Mouse (Mus musculus): Measurements from ENCODE around the gene Naa80. TPM values are rescaled to one million over a fixed set of nuclear protein-coding genes. Genes with fewer than 3 reads are reported as not detected.
A peak's percentile ranks its signal among the peaks of the same experiment; 100 is the strongest.

Naa80 gene
- polyA plus RNA-seq, 1 experiment from 2014 or later = 14.7 TPM

DNA sequence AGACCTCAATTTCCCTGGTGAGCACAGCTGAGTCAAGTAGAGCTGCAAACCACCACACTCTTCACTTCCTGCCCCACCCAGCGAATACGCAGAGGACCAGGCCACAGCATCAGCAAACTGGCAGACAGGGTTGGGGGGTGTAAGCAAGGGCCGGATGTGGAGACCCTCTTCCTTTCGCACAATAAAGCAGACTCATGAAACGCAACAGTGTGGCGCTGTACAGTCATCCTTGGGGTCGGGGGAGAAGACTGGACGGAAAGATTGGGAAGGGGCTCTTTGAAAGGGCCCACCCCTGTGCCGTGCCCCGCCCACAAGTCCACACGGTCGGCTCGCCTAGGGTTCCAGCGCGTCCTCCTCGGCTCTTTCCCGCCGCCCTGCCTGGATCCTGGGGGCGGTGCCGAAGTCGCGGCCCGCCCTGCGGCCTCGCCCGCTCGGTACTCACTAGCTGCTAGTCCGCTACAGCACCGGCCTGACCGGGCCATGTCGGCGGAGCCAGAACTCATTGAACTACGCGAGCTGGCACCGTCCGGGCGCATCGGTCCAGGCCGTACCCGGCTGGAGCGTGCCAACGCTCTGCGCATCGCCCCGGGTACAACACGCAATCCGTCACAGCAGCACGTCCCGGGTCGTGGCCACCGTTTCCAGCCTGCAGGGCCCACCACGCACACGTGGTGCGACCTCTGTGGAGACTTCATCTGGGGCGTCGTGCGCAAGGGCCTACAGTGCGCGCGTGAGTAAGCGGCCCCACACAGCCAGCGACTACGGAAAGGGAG is 27.4 kb upstream of the Naa80 start, which contains the start of gene Rassf1:
TSS of gene Rassf1 (plus strand) at position 439 of the 773 bp plus-strand sequence.
- H3K27ac ChIP-seq (ENCODE audit: low read depth) = peak within 1 kb of the TSS; percentile 82
- no peaks in the 10 kb centered on the region for H3K9me3 ChIP-seq (ENCODE audit: low read depth, low read length)
- under 1% methylated on average over 63 of the region's 63 CpGs for WGBS
- DNase-seq (peak; percentile 89), ATAC-seq (ENCODE audit: insufficient read depth) (peak; percentile 48)
- peak within 1 kb of the TSS; percentile 60 for H3K4me3 ChIP-seq (ENCODE audit: low read depth, low read length)
- H3K9ac ChIP-seq = peak within 1 kb of the TSS; percentile 75
- H3K36me3 ChIP-seq (ENCODE audit: insufficient read depth) = 0 out of 2 replicates have a peak, but pooled peaks cover 2% of the 10 kb centered on the region
- no peak for TF ChIP-seq CTCF (IDR thresholded peaks at IDR 0.05; ENCODE audit: low read depth)
- peak within 1 kb of the TSS; percentile 97 for H3K4me2 ChIP-seq
- H3K4me1 ChIP-seq (ENCODE audit: insufficient read depth) = peaks cover 32% of the 10 kb centered on the region
- H3K27me3 ChIP-seq (ENCODE audit: insufficient read depth, low read length) = no peaks in the 10 kb centered on the region

DNA sequence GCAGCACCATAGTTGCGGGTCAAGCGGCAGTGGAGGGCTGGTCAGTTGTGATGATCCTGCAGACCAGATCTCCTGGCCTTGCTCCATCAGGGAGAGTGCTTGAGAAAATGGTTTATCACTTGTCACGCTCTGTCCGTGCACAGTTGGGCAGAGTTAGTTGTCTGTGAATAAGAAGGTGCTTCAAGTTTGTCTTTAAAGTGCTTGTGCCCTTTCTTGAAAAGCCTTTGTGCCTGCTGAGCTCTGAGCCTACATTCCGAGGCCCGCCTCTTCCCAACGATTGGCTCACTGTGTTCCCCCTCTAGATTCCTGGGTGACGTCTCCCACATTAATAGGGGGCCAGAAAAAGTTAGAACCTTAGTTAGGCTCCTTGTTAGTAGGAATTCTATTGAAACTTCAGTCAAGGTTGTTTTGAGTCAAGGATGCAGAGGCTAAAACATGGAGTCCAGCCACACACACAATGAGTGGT is 26.8 kb upstream of the Naa80 start:
- Histone ChIP-seq H3K27me3 (ENCODE audit: insufficient read depth, low read length) (no peaks in the 10 kb centered on the region), H3K36me3 (ENCODE audit: insufficient read depth) (peaks cover 8% of the 10 kb centered on the region; the same call in 1 of the 2 replicates), H3K4me3 (ENCODE audit: low read depth, low read length) (peak overlapping the region; percentile 60), H3K9me3 (ENCODE audit: low read depth, low read length) (no peaks in the 10 kb centered on the region), H3K9ac (peak overlapping the region; percentile 75), H3K27ac (ENCODE audit: low read depth) (peak overlapping the region; percentile 82), H3K4me2 (peak overlapping the region; percentile 97), H3K4me1 (ENCODE audit: insufficient read depth) (peaks cover 35% of the 10 kb centered on the region)
- WGBS = 4% methylated on average over 8 of the region's 8 CpGs
- no peak for TF ChIP-seq CTCF (IDR thresholded peaks at IDR 0.05; ENCODE audit: low read depth)
- DNase-seq = peak; percentile 71
- no peak for ATAC-seq (ENCODE audit: insufficient read depth)

DNA sequence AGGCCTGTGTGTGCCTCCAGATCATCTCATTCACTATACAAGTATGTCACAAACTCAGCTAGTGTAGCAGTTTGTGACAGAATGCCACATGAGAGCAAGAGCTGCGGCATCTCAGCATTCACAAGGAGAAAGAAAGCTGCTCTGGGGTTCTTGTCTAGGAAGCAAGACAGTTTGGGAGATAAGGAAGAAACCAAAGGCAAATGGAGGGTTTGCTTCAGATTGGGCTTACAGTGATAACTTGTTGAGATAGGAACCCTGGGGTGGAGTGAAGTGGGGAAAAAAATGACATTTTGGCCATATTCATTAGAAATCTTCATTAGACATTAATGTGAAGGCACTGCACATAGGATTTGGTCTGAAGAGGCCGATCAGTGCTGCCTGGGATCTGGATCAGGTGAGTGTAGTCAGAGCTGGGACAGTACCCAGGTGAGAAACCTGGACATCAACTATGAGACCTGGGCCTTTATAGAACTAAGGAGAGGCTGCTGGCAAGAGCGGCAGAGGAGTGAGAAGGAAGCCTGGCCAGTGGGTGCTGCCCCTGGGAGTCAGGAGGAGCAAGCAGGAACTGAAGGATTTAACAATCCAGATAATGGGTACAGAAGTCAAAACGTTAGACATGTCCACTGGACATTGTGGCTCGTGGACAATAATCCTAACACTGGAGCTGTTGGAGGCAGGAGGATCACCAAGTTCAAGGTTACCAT is 25.8 kb upstream of the Naa80 start:
- peak overlapping the region; percentile 68 for H3K4me3 ChIP-seq (ENCODE audit: low read depth, low read length)
- H3K9ac ChIP-seq = peak overlapping the region; percentile 75
- H3K36me3 ChIP-seq (ENCODE audit: insufficient read depth) = peaks cover 17% of the 10 kb centered on the region
- peaks cover 30% of the 10 kb centered on the region for H3K4me1 ChIP-seq (ENCODE audit: insufficient read depth)
- peak overlapping the region; percentile 97 for H3K4me2 ChIP-seq
- no peak for TF ChIP-seq CTCF (IDR thresholded peaks at IDR 0.05; ENCODE audit: low read depth)
- ATAC-seq (ENCODE audit: insufficient read depth) = no peak
- no peaks in the 10 kb centered on the region for H3K9me3 ChIP-seq (ENCODE audit: low read depth, low read length)
- DNase-seq = no peak
- 72% methylated on average over 5 of the region's 5 CpGs for WGBS
- peak overlapping the region; percentile 26; the same call in 1 of the 2 replicates for H3K27ac ChIP-seq (ENCODE audit: low read depth)
- no peaks in the 10 kb centered on the region for H3K27me3 ChIP-seq (ENCODE audit: insufficient read depth, low read length)

DNA sequence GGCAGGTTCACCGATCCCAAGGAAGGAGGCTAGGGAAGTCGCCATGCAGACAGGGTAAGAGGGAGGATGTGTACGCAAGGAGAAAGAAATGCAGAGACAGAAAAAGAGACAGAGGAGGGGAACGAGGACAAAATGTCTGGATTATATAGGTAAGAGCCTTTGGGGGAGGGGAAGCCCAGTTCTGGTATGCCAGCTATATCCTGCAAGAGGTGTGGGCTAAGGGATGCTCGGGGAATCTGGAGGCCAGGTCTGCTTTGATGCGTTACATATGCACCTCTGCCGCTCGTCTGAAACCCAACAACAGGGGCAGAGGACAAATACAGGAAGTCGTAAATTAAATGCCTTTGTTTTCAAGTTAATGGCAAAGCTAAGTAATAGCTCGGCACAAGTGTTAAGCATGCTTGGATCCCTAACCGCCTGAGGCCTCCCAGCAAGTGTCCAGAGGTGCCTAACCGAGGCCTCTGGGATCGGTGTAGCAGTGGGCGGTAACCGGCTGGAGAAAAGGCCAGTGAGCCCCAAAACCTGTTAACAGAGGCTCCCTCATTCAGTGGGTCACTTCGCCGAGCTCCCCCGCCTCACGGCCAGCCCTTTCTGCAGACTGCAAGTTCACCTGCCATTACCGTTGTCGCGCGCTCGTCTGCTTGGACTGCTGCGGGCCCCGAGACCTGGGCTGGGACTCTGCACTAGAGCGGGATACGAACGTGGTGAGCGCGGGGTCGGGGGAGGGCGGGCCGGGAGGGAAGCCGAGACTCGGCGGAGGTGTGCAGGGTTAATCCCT is 25.0 kb upstream of the Naa80 start:
- peaks cover 26% of the 10 kb centered on the region for H3K36me3 ChIP-seq (ENCODE audit: insufficient read depth)
- ATAC-seq (ENCODE audit: insufficient read depth) = peak; percentile 46
- H3K4me1 ChIP-seq (ENCODE audit: insufficient read depth) = peaks cover 30% of the 10 kb centered on the region
- no peak for TF ChIP-seq CTCF (IDR thresholded peaks at IDR 0.05; ENCODE audit: low read depth)
- H3K4me3 ChIP-seq (ENCODE audit: low read depth, low read length) = peak overlapping the region; percentile 68
- no peaks in the 10 kb centered on the region for H3K27me3 ChIP-seq (ENCODE audit: insufficient read depth, low read length)
- DNase-seq = no peak
- WGBS = 5% methylated on average over 37 of the region's 37 CpGs
- peak overlapping the region; percentile 98 for H3K27ac ChIP-seq (ENCODE audit: low read depth)
- no peaks in the 10 kb centered on the region for H3K9me3 ChIP-seq (ENCODE audit: low read depth, low read length)
- peak overlapping the region; percentile 97 for H3K4me2 ChIP-seq
- H3K9ac ChIP-seq = peak overlapping the region; percentile 69

DNA sequence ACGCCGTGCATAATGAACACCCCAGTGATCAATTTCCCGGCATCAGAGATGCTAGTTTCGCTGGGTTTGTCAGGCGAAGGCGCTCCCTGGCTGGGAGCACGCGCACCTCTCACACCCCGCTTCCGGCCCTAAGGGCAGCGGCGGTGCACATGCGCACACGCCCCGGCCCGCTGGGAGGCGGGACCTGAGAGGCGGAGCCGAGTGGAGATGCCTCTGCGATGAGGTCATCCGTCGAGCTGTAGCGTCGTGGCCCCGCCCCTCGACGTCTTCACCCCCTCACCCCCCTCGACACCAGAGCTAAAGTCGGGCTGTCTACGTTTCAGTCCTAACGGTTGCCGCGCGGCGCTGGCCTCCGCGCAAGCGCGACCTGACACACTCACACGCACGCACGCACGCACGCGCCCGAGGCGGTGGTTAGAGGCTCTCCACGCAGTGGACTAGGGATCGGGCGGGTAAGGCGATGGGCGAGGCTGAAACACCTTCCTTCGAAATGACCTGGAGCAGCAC is 24.3 kb upstream of the Naa80 start:
- Histone ChIP-seq H3K27me3 (ENCODE audit: insufficient read depth, low read length) (no peaks in the 10 kb centered on the region), H3K27ac (ENCODE audit: low read depth) (peak overlapping the region; percentile 98), H3K36me3 (ENCODE audit: insufficient read depth) (peaks cover 32% of the 10 kb centered on the region), H3K9ac (peak overlapping the region; percentile 76), H3K4me1 (ENCODE audit: insufficient read depth) (peaks cover 30% of the 10 kb centered on the region), H3K9me3 (ENCODE audit: low read depth, low read length) (no peaks in the 10 kb centered on the region), H3K4me3 (ENCODE audit: low read depth, low read length) (peak overlapping the region; percentile 68), H3K4me2 (peak overlapping the region; percentile 97)
- ATAC-seq (ENCODE audit: insufficient read depth) (peak; percentile 89), DNase-seq (peak; percentile 99)
- TF ChIP-seq CTCF (IDR thresholded peaks at IDR 0.05; ENCODE audit: low read depth) = peak; percentile 35
- WGBS = under 1% methylated on average over 53 of the region's 53 CpGs

DNA sequence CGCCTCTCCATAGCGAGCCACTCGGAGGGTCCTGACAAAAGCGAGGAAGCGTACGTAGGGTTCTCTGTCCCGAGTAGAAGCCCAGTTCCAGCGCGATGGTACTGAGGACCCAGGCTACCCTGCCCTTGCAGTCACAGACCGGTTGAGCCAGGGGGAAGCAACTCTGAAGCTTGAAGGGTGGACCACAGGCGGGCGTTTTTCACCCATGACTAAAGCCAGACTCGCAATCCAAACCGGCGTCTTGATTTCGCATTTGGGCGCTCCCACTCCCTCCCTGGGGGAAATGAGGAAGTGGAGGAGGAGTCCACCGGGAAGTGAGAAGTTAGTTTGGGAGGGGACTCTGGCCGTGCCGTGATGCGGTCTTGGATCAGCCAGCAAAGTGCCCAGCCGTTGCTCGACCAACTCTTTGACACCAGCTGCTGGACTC is 23.6 kb upstream of the Naa80 start:
- Histone ChIP-seq H3K27ac (ENCODE audit: low read depth) (peak overlapping the region; percentile 98), H3K4me2 (peak overlapping the region; percentile 97), H3K4me1 (ENCODE audit: insufficient read depth) (peaks cover 30% of the 10 kb centered on the region), H3K4me3 (ENCODE audit: low read depth, low read length) (peak overlapping the region; percentile 68), H3K36me3 (ENCODE audit: insufficient read depth) (peaks cover 39% of the 10 kb centered on the region), H3K27me3 (ENCODE audit: insufficient read depth, low read length) (no peaks in the 10 kb centered on the region), H3K9me3 (ENCODE audit: low read depth, low read length) (no peaks in the 10 kb centered on the region), H3K9ac (peak overlapping the region; percentile 76)
- ATAC-seq (ENCODE audit: insufficient read depth) = peak; percentile 12
- peak; percentile 79 for DNase-seq
- WGBS = under 1% methylated on average over 23 of the region's 23 CpGs
- TF ChIP-seq CTCF (IDR thresholded peaks at IDR 0.05; ENCODE audit: low read depth) = no peak
